Mouse (Mus musculus) hematopoietic multipotent progenitor cell, adult 10-12 weeks (in vitro differentiated cells): ENCODE data around the gene Calml4. TPM values are rescaled to one million over a fixed set of nuclear protein-coding genes. Genes with fewer than 3 reads are reported as not detected.

Source experiments
- polyA plus RNA-seq: library from polyadenylated mRNA; stranded (reverse); fragments of >175 nt; gene quantifications from 2 replicates; pipeline ENCODE4 v1.2.3, GENCODE M21; 2012; ENCODE audit warnings: low replicate concordance

The Calml4 gene
- 0.52 TPM in 1 of 2 replicates, not detected in the other for polyA plus RNA-seq

GRCm38 (mm10) chr9:62857719-62858261, at the start of gene Calml4:
Gene Calml4 (plus strand): TSS chr9:62858080.

GRCm38 (mm10) chr9:62811516-62812121, 46.3 kb upstream of the Calml4 start, which contains the start of gene Fem1b:
Gene Fem1b (minus strand): TSS chr9:62811934.

GRCm38 (mm10) chr9:62838506-62839171, 19.2 kb upstream of the Calml4 start, which contains the start of gene Cln6:
Gene Cln6 (plus strand): TSS chr9:62838785.

Other genes with a start within 250 kb of the Calml4 start
- gene Itga11, start 180.3 kb upstream of the Calml4 start, polyA plus RNA-seq = not detected in 2 replicates
- gene Fem1b, start 46.1 kb upstream of the Calml4 start, polyA plus RNA-seq = 5.2 and 7.9 TPM in 2 replicates
- gene Cln6, start 19.3 kb upstream of the Calml4 start, polyA plus RNA-seq = 12.8 and 13.4 TPM in 2 replicates
- gene Pias1, start 129.8 kb downstream of the Calml4 start, polyA plus RNA-seq = 2.2 and 5.3 TPM in 2 replicates